Mouse (Mus musculus): ENCODE data around the gene Rpl26. TPM values are rescaled to one million over a fixed set of nuclear protein-coding genes. Genes with fewer than 3 reads are reported as not detected.

Gene Rpl26
- polyA plus RNA-seq, 1 experiment from 2014 or later: 640 TPM

DNA sequence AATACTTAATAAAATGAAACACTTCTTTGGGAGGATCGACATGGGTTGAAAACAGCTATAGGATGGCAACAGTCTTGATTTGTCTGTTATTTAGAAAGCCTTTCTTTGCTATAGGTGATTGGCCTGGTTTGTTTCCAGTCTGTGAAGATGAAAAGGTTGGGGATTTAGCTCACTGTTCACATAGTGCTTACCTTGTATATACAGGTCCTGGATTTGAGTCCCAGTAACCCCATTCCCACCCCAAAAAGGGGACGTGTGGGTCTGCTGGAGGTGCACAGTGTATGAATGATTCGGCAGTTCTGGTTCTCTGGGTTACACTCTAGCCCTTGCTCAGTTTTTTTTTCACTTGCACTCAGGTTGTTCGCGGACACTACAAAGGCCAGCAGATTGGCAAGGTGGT, 1.4 kb downstream of the Rpl26 start:
- peaks cover 50% of the 10 kb centered on the region for H3K36me3 ChIP-seq
- H3K27ac ChIP-seq (replicated peaks): no peak overlapping the region
- H3K4me1 ChIP-seq: peaks cover 13% of the 10 kb centered on the region
- H3K4me3 ChIP-seq: peak overlapping the region; percentile 78
- peaks cover 10% of the 10 kb centered on the region for H3K27me3 ChIP-seq (replicated peaks)
- no peaks in the 10 kb centered on the region for H3K9me3 ChIP-seq
- 84% methylated on average over 5 of the region's 5 CpGs for WGBS
- peak overlapping the region; percentile 82 for H3K4me2 ChIP-seq
- peak overlapping the region; percentile 93 for H3K9ac ChIP-seq
- no peak for ATAC-seq (ENCODE audit: extremely low read depth, insufficient number of reproducible peaks, low FRiP score, low TSS enrichment)

DNA sequence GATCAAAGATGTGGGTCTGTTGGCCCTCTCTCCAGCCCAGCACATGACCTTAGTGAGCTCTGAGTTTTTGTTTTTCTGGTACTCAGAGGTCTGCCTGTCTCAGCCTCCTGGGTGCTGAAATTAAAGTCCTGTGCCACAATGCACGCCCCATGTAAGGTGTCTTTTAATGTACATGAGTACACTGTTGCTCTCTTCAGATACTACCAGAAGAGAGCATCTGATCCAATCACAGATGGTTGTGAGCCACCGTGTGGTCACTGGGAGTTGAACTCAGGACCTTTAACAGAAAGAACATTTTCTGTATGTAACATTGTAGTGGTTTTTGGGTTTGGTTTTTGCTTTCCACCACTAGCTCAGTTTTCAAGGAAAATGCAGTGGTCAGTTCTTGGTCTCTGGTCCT, 2.4 kb downstream of the Rpl26 start:
- H3K9me3 ChIP-seq: no peaks in the 10 kb centered on the region
- WGBS: 87% methylated on average over 2 of the region's 2 CpGs
- H3K36me3 ChIP-seq: peaks cover 50% of the 10 kb centered on the region
- H3K4me3 ChIP-seq: no peak overlapping the region
- no peak overlapping the region for H3K27ac ChIP-seq (replicated peaks)
- no peak overlapping the region for H3K4me2 ChIP-seq
- H3K27me3 ChIP-seq (replicated peaks): peaks cover 10% of the 10 kb centered on the region
- H3K9ac ChIP-seq: no peak overlapping the region
- H3K4me1 ChIP-seq: peaks cover 16% of the 10 kb centered on the region
- ATAC-seq (ENCODE audit: extremely low read depth, insufficient number of reproducible peaks, low FRiP score, low TSS enrichment): no peak

DNA sequence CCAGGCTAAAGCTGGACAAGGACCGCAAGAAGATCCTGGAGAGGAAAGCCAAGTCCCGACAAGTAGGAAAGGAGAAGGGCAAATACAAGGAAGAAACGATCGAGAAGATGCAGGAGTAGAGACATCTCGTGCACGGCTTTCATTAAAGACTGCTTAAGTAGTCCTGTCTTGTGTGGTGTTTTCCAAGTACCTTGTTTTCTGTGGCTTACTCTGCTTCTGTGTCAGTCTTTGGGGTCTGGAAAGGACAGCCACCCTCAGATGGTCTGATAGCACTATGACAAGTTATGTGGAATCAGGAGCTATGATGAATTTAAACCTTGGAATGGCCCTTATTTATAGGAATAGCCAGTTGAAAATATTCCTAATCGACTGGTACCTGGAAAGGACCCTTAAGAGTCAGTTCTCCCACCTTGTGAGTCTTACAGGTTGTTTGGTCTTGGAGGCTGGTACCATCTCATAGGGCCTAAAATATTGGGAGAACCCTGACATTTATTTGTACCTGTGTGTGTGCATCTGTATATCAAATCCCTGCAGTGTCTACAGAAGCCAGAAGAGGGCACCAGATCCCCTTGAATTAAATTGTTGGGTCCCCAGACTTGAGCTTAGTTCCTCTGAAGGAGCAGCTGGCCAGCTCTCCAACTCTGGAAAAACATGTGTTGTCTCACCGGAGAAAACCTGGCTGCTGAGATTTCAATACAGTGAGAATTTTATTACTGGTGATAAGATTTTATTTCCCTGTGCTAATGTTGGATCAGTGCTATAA, 3.2 kb downstream of the Rpl26 start:
- Histone ChIP-seq H3K27me3 (replicated peaks) (peaks cover 7% of the 10 kb centered on the region), H3K9ac (no peak overlapping the region), H3K27ac (replicated peaks) (no peak overlapping the region), H3K9me3 (no peaks in the 10 kb centered on the region), H3K36me3 (peaks cover 50% of the 10 kb centered on the region), H3K4me2 (no peak overlapping the region), H3K4me1 (peaks cover 23% of the 10 kb centered on the region), H3K4me3 (no peak overlapping the region)
- WGBS: 83% methylated on average over 8 of the region's 8 CpGs
- no peak for ATAC-seq (ENCODE audit: extremely low read depth, insufficient number of reproducible peaks, low FRiP score, low TSS enrichment)

DNA sequence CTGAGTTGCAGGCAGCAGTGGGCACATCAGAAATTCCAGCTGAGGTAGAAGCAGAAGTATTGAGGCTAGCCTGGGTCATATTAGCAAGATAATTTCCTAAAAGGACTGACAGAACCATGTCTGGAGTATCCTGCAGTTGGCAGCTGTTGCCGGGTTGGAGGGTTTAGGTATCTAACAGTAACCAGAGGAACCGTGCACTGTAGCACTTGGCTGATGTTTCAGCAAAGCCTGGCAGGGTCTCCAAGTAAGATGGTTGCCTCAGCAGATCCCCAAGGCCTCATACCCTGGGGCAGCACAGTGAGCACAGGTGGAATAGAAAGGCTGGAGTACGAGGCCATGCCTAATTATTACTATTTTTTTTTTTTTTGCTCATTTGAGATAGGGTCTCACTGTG, 3.8 kb downstream of the Rpl26 start:
- no peak for ATAC-seq (ENCODE audit: extremely low read depth, insufficient number of reproducible peaks, low FRiP score, low TSS enrichment)
- Histone ChIP-seq H3K27me3 (replicated peaks) (peaks cover under 1% of the 10 kb centered on the region), H3K4me2 (no peak overlapping the region), H3K4me3 (no peak overlapping the region), H3K9ac (no peak overlapping the region), H3K4me1 (peaks cover 23% of the 10 kb centered on the region), H3K27ac (replicated peaks) (no peak overlapping the region), H3K9me3 (no peaks in the 10 kb centered on the region), H3K36me3 (peaks cover 50% of the 10 kb centered on the region)
- 92% methylated on average over 3 of the region's 3 CpGs for WGBS

- 87% methylated on average over 9 of the region's 9 CpGs for WGBS
- H3K27ac ChIP-seq (replicated peaks): peak overlapping the region; percentile 48; the same call in 1 of the 2 replicates
- H3K27me3 ChIP-seq (replicated peaks): no peaks in the 10 kb centered on the region
Measured at GRCm38 (mm10) chr11:68905665-68906460, 4.5 kb downstream of the Rpl26 start.

GRCm38 (mm10) chr11:68906461-68906790, 5.0 kb downstream of the Rpl26 start:
- 67% methylated on average over 4 of the region's 4 CpGs for WGBS
- Histone ChIP-seq H3K27ac (replicated peaks) (0 out of 2 replicates have a peak overlapping the region, but pooled peaks have one; percentile 24), H3K9ac (no peak overlapping the region), H3K27me3 (replicated peaks) (no peaks in the 10 kb centered on the region), H3K4me3 (no peak overlapping the region), H3K36me3 (peaks cover 50% of the 10 kb centered on the region), H3K4me2 (no peak overlapping the region), H3K4me1 (peaks cover 19% of the 10 kb centered on the region), H3K9me3 (no peaks in the 10 kb centered on the region)
- ATAC-seq (ENCODE audit: extremely low read depth, insufficient number of reproducible peaks, low FRiP score, low TSS enrichment): no peak

More at GRCm38 (mm10) chr11:68905665-68906460, 4.5 kb downstream of the Rpl26 start:
- no peak for ATAC-seq (ENCODE audit: extremely low read depth, insufficient number of reproducible peaks, low FRiP score, low TSS enrichment)
- peaks cover 20% of the 10 kb centered on the region for H3K4me1 ChIP-seq
- no peaks in the 10 kb centered on the region for H3K9me3 ChIP-seq
- H3K9ac ChIP-seq: no peak overlapping the region
- peaks cover 50% of the 10 kb centered on the region for H3K36me3 ChIP-seq
- no peak overlapping the region for H3K4me3 ChIP-seq
- no peak overlapping the region for H3K4me2 ChIP-seq

- Histone ChIP-seq H3K9me3 (no peaks in the 10 kb centered on the region), H3K4me2 (no peak overlapping the region), H3K4me1 (peaks cover 18% of the 10 kb centered on the region), H3K9ac (no peak overlapping the region), H3K27me3 (replicated peaks) (no peaks in the 10 kb centered on the region), H3K4me3 (no peak overlapping the region), H3K36me3 (peaks cover 50% of the 10 kb centered on the region), H3K27ac (replicated peaks) (no peak overlapping the region)
- no peak for ATAC-seq (ENCODE audit: extremely low read depth, insufficient number of reproducible peaks, low FRiP score, low TSS enrichment)
- 79% methylated on average over 3 of the region's 3 CpGs for WGBS
Measured at GRCm38 (mm10) chr11:68907251-68907650, 5.9 kb downstream of the Rpl26 start.

DNA sequence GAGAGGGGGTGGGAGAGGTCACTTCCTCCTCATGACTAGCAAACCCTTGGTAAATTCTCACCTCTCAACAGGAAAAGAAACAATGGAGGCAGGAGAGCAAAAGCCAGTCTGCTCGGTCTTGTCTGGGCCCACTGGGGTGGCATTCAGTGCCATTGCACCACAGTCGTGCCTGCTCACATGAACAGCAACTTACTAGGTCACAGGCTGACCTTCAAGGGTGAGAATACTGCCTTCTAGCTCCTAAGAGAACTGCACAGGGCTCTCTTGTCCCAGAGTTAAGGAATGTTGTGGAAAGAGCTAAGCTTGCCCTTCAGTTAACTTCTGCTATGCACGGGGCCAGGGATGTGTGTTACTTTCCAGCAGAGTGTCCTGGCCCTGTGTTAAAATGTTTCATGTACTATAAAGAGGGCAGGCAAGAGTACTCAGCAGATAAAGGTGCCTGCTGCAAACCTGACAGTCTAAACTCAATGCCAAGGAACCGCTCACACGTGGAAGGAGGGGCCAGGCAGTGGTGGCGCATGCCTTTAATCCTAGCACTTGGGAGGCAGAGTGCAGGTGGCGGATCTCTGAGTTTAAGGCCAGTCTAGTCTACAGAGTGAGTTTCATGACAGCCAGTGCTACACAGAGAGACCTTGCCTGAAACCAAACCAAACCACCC, 7.6 kb downstream of the Rpl26 start:
- Histone ChIP-seq H3K4me1 (peaks cover 9% of the 10 kb centered on the region), H3K9me3 (no peaks in the 10 kb centered on the region), H3K27me3 (replicated peaks) (no peaks in the 10 kb centered on the region), H3K4me3 (no peak overlapping the region), H3K36me3 (peaks cover 34% of the 10 kb centered on the region), H3K4me2 (no peak overlapping the region), H3K27ac (replicated peaks) (peak overlapping the region; percentile 55), H3K9ac (peak overlapping the region; percentile 38; the same call in 1 of the 2 replicates)
- 36% methylated on average over 7 of the region's 7 CpGs for WGBS
- ATAC-seq (ENCODE audit: extremely low read depth, insufficient number of reproducible peaks, low FRiP score, low TSS enrichment): no peak

- peak overlapping the region; percentile 62 for H3K27ac ChIP-seq (replicated peaks)
- no peak for ATAC-seq (ENCODE audit: extremely low read depth, insufficient number of reproducible peaks, low FRiP score, low TSS enrichment)
- H3K4me3 ChIP-seq: no peak overlapping the region
- H3K4me2 ChIP-seq: peak overlapping the region; percentile 4; the same call in 1 of the 2 replicates
- H3K36me3 ChIP-seq: peaks cover 7% of the 10 kb centered on the region
- H3K9ac ChIP-seq: no peak overlapping the region
- H3K4me1 ChIP-seq: peaks cover 9% of the 10 kb centered on the region
- 50% methylated on average over 14 of the region's 14 CpGs for WGBS
- H3K27me3 ChIP-seq (replicated peaks): no peaks in the 10 kb centered on the region; the same call in 1 of the 2 replicates
- H3K9me3 ChIP-seq: no peaks in the 10 kb centered on the region
Measured at GRCm38 (mm10) chr11:68911531-68912177, 10.3 kb downstream of the Rpl26 start.

DNA sequence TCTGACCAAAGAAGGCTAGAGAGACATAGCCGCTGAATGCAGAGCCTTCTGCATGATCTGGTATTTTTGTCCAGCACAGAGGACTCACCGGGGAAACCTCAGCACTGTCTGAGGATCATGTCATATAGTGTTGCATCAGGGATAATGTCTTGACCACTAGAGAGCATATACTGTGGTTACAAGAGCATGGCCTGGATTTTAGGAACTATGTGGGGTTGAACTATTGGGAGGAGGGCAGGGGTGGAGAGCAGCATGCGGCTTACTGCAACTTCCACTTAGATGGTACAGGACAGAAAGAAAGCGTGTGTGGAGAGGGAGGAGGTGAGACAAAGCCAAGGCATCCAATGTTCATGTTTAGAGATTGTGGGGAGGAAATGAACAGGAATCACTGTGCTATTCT, 13.2 kb downstream of the Rpl26 start:
- Histone ChIP-seq H3K4me3 (no peak overlapping the region), H3K9ac (no peak overlapping the region), H3K9me3 (no peaks in the 10 kb centered on the region), H3K27me3 (replicated peaks) (no peaks in the 10 kb centered on the region; the same call in 1 of the 2 replicates), H3K4me1 (no peaks in the 10 kb centered on the region), H3K27ac (replicated peaks) (no peak overlapping the region), H3K4me2 (no peak overlapping the region), H3K36me3 (no peaks in the 10 kb centered on the region)
- WGBS: 79% methylated on average over 4 of the region's 4 CpGs
- ATAC-seq (ENCODE audit: extremely low read depth, insufficient number of reproducible peaks, low FRiP score, low TSS enrichment): no peak

DNA sequence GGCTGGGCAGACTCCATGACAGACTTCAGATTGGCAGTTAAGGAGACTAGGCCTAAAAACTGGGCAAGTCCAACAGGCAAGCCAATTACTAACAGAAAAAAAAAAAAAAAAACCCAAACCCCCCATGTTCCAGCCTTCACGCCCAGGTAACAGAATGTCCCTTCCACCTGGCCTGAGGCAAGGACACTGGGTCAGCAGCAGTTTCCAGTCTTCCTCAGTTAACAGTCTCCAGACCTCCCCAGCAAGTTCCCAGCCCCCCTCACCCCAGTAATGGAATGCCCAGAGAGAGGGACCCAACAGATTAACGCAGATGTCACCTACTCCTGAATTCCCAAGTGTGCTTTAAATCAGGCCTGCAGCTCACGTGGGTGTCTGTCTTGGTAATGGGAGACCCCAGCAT, 21.8 kb downstream of the Rpl26 start:
- H3K27me3 ChIP-seq (replicated peaks): peaks cover 5% of the 10 kb centered on the region; the same call in 1 of the 2 replicates
- H3K4me2 ChIP-seq: no peak overlapping the region
- no peak overlapping the region for H3K4me3 ChIP-seq
- H3K27ac ChIP-seq (replicated peaks): no peak overlapping the region
- H3K36me3 ChIP-seq: no peaks in the 10 kb centered on the region
- H3K4me1 ChIP-seq: no peaks in the 10 kb centered on the region
- 62% methylated on average over 3 of the region's 3 CpGs for WGBS
- no peak for ATAC-seq (ENCODE audit: extremely low read depth, insufficient number of reproducible peaks, low FRiP score, low TSS enrichment)
- no peak overlapping the region for H3K9ac ChIP-seq
- no peaks in the 10 kb centered on the region for H3K9me3 ChIP-seq

All from heart, embryonic 13.5 days (tissue).